Mouse (Mus musculus) inflammation-experienced regulatory T-cells (primary cell): ENCODE measurements around the gene Ccdc50. TPM values are rescaled to one million over a fixed set of nuclear protein-coding genes. Genes with fewer than 3 reads are reported as not detected.

Experiments used
- polyA plus RNA-seq, 2 experiments: library from polyadenylated mRNA; unstranded; fragments of 100-300 nt; shearing (Covaris generic); gene quantifications; one replicate each; pipeline ENCODE4 v1.2.1; 2017

The Ccdc50 gene
- 10 to 100 TPM; 40.8 to 43.6 TPM for polyA plus RNA-seq

GRCm38 (mm10) chr16:27388761-27389451 lies at the start of gene Ccdc50:
Gene Ccdc50, plus strand, starts transcription at chr16:27388869.

GRCm38 (mm10) chr16:27370191-27370590 lies 18.5 kb upstream of the Ccdc50 start, which contains the start of gene Uts2b:
Gene Uts2b, minus strand, starts transcription at chr16:27370239.

Other genes starting within 250 kb of the Ccdc50 start
- gene Ostn, start 81.4 kb upstream of the Ccdc50 start, polyA plus RNA-seq: not detected
- gene Uts2b, start 18.6 kb upstream of the Ccdc50 start, polyA plus RNA-seq: under 1 TPM in 1 of 2 experiments, not detected in 1; 0.34 TPM